Mouse (Mus musculus): Measurements from ENCODE around the gene Apln. TPM values are rescaled to one million over a fixed set of nuclear protein-coding genes. Genes with fewer than 3 reads are reported as not detected.

Apln gene
- 2.6 and 2.7 TPM in 2 replicates for total RNA-seq (2021)
- long read RNA-seq, partial matches to known transcripts = 0 of 2 reads
- long read RNA-seq, other reads (novel, unspliced or antisense) = 1 of 2 reads

- DNase-seq = peak; percentile 60
These were observed at the start of gene Apln for GRCm38 (mm10) chrX:48034144-48035113. TSS of gene Apln (minus strand) at chrX:48034853.

DNA sequence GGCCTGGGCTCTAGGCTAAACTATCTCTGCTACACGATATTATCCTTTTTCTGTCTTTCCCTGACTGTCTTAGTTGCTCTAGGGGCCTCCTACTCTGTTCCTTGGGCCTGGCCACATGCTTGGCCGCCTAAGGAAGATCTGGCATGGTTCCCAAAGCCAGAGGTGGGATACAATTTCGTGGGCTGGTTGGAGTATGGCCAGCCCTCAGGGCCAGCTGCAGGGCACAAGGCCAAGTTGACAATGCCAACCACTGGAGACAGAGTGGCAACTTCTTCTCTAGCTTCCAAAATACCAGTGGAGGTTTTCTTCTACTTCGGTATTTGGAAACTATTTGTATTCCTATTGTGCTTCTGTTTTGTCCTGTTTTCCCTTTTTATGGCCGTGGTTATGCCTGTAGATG is 47.7 kb upstream of the Apln start:
- no peak for DNase-seq

DNA sequence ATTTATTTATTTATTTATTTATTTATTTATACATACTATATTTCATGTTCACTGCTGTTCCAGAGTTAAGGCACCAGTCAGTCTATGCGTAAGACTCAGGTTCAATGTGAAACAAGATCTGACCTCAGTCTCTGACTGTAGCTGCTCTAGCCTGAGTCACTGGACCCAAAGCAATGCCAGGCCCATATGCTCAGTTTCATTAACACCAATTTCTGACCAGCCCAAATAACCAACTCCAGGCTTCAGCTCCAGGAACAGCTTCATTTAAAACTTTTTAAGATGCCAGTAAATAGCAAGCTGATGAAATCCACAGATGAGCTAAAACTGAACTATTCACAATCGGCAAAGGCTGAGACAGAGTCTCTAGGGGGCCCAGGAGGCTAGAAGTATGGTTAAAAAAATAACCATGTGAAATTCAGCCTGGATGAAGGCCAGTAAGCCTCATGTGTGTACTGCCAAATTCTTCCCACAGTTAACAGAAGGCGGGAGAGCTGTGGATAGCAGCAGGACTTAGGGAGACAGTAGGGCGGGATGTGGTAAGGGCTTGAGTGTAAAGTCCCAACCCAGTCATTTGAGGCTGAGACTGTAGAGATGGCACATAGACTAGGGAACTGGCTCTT is 42.3 kb upstream of the Apln start:
- no peak for DNase-seq

DNA sequence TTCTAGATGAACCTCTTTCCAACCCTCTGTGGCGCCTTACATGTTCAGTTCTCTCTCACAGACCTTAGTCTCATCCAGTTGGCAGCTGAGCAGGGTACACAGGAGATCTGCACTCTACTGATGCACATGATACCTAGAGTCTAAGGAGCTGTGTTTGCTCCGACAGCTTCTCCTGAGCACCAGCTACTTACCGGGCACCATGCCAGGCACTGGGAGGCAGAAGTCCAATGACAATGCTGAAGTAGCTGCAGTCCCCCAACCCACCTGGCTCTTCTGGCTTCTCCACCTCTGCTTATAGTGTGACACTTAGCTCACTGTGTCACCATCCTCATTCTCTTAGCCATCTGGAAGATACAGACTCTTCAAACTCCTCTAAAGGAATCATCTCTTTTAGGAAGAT is 40.0 kb upstream of the Apln start:
- no peak for DNase-seq

DNA sequence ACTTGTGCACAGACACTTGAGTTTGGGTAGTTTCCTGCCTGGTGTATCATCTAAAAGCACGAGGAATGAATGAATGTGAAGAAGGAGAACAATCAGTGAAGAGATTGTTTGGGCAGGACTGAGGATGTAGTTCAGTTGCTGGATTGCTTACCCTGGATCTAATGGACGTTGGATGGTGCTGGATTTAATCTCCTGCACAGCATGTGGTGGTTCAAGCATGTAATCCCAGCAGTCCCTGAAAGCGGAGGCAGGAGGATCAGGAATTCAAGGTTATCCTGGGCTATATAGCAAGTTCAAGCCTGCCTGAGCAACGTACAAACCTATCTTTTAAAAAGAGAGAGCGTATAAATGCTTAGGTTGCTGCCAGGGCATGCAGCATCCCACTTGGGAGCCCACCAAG is 37.7 kb upstream of the Apln start:
- no peak for DNase-seq

DNA sequence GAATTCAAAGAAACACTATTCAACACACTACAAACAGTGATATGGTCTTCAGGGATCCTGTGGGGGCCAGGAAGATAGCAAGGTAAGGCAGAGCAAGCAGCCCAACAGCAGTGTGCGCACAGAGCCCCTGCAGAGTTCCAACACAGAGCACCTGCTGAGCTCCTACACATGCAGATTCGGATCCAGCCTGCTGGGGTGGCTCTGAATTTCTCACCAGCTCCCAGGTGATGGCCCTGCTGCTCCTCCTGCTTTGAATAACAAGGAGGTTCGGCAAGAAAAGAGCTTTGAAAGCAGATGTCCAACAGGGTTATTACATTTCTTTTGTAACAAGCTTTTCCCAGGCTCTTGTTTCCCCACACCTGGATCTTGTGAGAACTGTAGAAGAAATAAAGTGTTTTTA is 37.3 kb upstream of the Apln start:
- DNase-seq = no peak

DNA sequence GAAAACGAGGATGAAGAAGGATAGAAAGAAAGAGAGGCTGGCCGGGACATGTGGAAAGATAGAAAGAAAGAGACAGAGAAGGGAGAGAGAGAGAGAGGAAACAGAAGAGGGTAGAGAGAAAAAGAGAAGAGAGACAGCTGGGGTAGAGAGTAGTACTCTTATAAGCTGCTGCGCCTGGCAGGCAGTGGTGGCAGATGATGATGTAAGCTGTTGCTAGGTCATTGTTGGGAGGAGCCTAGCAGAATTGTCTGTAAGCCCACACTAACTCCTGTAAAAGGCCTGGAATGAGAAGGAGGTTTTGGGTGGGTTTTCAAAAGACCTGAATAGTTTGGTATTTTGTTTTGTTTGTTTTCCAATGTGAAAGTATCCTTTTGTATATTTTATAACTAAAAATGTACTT is 32.2 kb upstream of the Apln start:
- DNase-seq = no peak

DNA sequence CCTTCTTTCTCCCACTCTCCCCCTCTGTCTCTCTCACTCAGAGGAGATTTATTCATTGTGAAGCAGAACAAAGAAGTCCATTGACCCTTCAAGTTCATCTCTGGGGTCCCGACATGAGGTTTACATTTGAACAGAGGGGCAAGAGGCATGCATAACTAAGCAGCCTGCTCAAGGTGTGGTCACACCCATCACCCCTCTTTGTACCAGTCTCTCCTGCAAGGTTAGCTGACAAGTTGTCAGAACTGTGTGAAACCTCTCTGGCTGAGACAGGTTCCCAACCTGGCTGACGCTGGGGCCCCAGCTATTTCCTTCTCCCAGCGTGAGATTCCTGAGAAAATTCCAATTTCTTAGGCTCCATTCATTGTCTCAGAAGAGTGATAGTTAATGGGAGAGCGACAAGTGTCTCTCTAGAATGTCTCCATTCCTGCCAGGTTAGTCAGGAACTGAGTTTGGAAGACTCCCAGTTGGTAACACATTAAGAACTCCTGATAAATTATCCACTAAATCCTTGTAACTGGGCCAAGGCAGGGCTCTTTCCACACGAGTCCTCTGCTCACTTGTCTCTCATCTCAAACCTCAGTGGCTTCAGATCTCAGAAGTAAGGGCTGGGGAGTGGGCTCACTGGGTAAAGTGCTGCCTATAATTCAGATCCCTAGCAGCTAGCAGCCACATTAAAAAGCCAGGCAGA is 29.7 kb upstream of the Apln start:
- no peak for DNase-seq

- DNase-seq = no peak
These were observed 27.8 kb upstream of the Apln start for GRCm38 (mm10) chrX:48062481-48062880.

- peak; percentile 47 for DNase-seq
These were observed 19.7 kb upstream of the Apln start for GRCm38 (mm10) chrX:48054186-48055015.

DNA sequence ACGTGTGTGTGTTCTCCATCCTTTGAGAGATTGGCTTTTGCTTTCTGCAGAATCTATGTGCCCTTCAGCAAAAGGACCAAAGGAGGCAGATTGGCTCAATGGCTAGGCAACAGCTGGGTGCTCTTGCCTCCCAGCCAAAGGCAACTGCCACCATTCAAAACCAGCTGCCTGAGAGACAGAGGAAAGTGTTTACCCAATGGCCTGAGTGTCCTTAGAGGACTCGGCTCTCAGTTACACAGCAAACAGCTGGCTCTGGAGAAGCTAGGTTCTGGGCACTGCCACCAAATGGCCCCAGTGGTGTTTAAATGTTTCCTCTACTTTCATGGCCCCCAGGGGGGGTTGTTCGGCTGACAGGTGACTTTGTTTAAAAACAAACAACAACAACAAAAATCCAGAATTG is 19.1 kb upstream of the Apln start:
- no peak for DNase-seq

GRCm38 (mm10) chrX:48046315-48046714 is 11.7 kb upstream of the Apln start:
- no peak for DNase-seq

- DNase-seq = no peak
These were observed 9.6 kb upstream of the Apln start for GRCm38 (mm10) chrX:48044261-48044660.

DNA sequence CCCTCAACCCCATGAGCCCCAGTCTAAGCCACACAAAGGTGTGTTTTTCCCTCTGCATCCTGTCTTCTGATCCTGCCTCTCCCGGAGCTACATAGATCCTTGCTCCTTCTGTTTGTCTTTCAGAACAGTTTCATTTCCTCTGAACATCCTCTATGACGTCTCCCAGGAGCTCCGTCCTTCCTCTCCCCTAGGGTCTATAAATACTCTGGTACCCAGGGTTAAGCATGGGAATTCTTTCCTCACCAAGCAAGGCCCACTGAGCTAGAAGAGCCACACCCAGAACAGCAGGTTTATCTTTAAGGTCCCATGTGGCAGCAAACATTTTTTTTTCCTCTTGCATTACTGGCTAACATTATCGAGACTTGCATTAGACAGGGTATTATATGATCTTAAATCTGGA is 8.1 kb upstream of the Apln start:
- no peak for DNase-seq

- DNase-seq = no peak
These were observed 5.7 kb upstream of the Apln start for GRCm38 (mm10) chrX:48040379-48040778.

GRCm38 (mm10) chrX:48033766-48034143 is 898 bp downstream of the Apln start:
- no peak for DNase-seq

DNA sequence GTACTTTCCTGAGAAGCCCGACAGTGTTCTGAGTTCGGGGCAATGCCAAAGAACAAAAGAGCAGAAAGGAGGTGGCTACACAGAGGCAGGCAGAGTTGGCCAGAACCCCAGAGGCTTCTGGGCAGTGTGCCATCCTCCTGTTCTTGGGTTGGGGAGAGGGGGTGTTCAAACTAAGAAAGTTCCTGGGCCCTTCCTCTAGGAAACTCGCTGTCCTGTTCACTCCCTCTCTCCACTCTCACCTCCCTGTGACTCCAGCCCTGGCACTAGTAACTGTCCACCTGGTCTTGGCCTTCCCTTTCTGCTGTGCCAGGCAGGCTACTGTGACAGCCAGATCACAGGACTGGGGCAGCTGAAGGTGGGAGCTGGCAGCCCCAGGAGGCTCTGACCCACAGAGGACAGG is 1.6 kb downstream of the Apln start:
- DNase-seq = peak; percentile 30

- no peak for DNase-seq
These were observed 2.8 kb downstream of the Apln start for GRCm38 (mm10) chrX:48031866-48032265.

GRCm38 (mm10) chrX:48030593-48030992 is 4.1 kb downstream of the Apln start:
- no peak for DNase-seq

DNA sequence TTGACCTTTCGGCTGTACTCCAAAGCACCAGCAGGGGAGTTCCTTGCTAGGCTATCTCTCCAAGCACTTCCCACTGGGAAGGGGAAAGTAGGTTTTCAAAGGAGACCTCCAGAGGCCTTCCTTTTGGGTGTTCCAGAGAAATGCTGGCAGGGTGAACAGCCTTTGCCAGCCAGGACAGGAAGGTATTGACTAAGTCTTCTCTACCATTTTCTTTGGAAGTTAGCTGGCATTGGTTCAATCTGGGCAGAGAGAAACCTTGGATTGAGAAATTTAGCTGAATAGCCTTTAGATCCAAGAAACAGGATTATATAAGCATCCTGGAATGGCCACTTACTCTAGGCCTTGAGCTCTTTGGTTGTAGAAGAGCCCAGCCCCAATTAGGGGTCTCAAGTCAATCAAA is 11.8 kb downstream of the Apln start:
- DNase-seq = no peak

GRCm38 (mm10) chrX:48019940-48020339 is 14.7 kb downstream of the Apln start:
- DNase-seq = peak; percentile 68

DNA sequence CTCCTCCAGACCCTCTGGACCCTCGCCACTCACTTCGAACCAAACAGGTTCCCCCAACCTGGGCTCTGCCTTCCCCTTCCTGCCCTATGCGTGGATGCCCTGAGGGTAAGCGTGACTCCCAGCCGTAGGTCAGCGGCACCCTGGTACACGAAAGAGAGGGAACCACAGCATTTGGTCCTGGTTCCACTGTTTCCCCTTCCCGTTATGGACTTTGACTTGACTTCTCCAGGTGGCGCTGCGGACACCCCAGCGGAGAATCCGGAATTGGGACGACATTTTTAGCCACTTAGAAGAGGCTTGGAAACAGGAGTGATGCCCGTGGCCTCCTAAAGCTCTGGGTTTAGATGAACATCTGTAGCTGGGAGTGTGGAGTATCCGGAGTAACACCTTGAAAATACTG is 15.3 kb downstream of the Apln start:
- DNase-seq = no peak
